ENCODE assay signal across 17 mouse cellular contexts in the genomic region with DNA sequence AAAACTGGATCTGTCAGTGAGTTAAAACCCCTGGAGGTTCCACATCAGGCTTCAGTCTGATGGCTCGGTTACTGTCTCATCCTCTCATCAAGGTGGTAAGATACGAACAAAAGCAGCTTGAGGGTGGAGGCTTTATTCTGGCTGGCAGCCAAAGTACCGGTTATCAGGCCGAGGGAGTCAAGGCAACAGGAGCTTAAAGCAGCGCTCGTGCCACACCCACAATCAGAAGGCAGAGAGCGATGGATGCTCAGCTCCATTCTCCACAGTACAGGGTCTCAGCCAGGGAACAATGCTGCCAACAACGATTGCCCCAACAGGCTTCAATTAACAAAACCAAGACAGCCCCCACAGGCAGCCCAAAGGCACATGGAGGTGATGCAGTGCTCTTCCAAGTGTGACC.
DNase-seq lines count a peak whose midpoint lies in the region; ATAC-seq and TF ChIP-seq lines count a peak whose summit lies in the region.
"Had no signal": no experiment of that assay in that cellular context is flagged by ENCODE, and none has a peak within 500 bp of the region (broad histone marks: within the 10 kb centered on the region; RNA-seq: fewer than 3 reads in every experiment).

No protein-coding gene starts in this region.

- no peak for TF ChIP-seq CTCF in lung, embryonic 14.5 days (IDR thresholded peaks at IDR 0.05; ENCODE audit: low read depth)
- no peak for TF ChIP-seq CTCF in forebrain, postnatal 0 days (IDR thresholded peaks at IDR 0.05; ENCODE audit: low read depth)

- no peak overlapping the region for H3K27ac ChIP-seq in lung, embryonic 14.5 days (ENCODE audit: low read depth)
- no peak overlapping the region for H3K27ac ChIP-seq in forebrain, postnatal 0 days (ENCODE audit: low read depth, low read length)
- H3K27ac ChIP-seq in limb, embryonic 10.5 days = no peak overlapping the region
- H3K27ac ChIP-seq: hindbrain, postnatal 0 days; kidney, postnatal 0 days; neural tube, embryonic 15.5 days had no signal

- H3K4me3 ChIP-seq in lung, embryonic 14.5 days (ENCODE audit: low read depth, low read length) = no peak overlapping the region
- H3K4me3 ChIP-seq in forebrain, postnatal 0 days (ENCODE audit: low read depth, low read length) = no peak overlapping the region
- no peak overlapping the region for H3K4me3 ChIP-seq in limb, embryonic 10.5 days
- H3K4me3 ChIP-seq: neural tube, embryonic 15.5 days had no signal

- H3K9ac ChIP-seq in lung, embryonic 14.5 days = no peak overlapping the region
- no peak overlapping the region for H3K9ac ChIP-seq in forebrain, postnatal 0 days
- H3K9ac ChIP-seq: neural tube, embryonic 15.5 days had no signal

- ATAC-seq in lung, embryonic 14.5 days (ENCODE audit: insufficient read depth) = no peak
- peak; percentile 46; the same call in 1 of the 2 replicates for ATAC-seq in erythroblast, adult 5-6 weeks (replicated peaks; ENCODE audit: low FRiP score, poor library complexity, severe bottlenecking)
- peak; percentile 74 for ATAC-seq in megakaryocyte progenitor cell, adult 5-6 weeks (replicated peaks; ENCODE audit: poor library complexity)
- ATAC-seq in forebrain, postnatal 0 days = no peak
- ATAC-seq: hindbrain, postnatal 0 days had no signal

- no peaks in the 10 kb centered on the region for H3K9me3 ChIP-seq in lung, embryonic 14.5 days (ENCODE audit: low read depth, low read length)
- no peaks in the 10 kb centered on the region for H3K9me3 ChIP-seq in forebrain, postnatal 0 days (ENCODE audit: low read length)
- H3K9me3 ChIP-seq in limb, embryonic 10.5 days (replicated peaks) = no peaks in the 10 kb centered on the region
- H3K9me3 ChIP-seq: neural tube, embryonic 15.5 days had no signal

- no peaks in the 10 kb centered on the region for H3K4me1 ChIP-seq in lung, embryonic 14.5 days (ENCODE audit: insufficient read depth)
- H3K4me1 ChIP-seq in forebrain, postnatal 0 days (ENCODE audit: insufficient read depth) = no peaks in the 10 kb centered on the region
- no peaks in the 10 kb centered on the region for H3K4me1 ChIP-seq in limb, embryonic 10.5 days
- H3K4me1 ChIP-seq: neural tube, embryonic 15.5 days had no signal

- WGBS in lung, embryonic 14.5 days = 31% methylated on average over 8 of the region's 8 CpGs
- 37% methylated on average over 8 of the region's 8 CpGs for WGBS in forebrain, postnatal 0 days
- WGBS in limb, embryonic 10.5 days = 84% methylated on average over 8 of the region's 8 CpGs

- no peak overlapping the region for H3K4me2 ChIP-seq in lung, embryonic 14.5 days
- no peak overlapping the region for H3K4me2 ChIP-seq in forebrain, postnatal 0 days (ENCODE audit: low read depth)
- H3K4me2 ChIP-seq: neural tube, embryonic 15.5 days had no signal

- no peaks in the 10 kb centered on the region for H3K36me3 ChIP-seq in lung, embryonic 14.5 days (ENCODE audit: insufficient read depth)
- no peaks in the 10 kb centered on the region for H3K36me3 ChIP-seq in forebrain, postnatal 0 days (ENCODE audit: insufficient read depth)
- no peaks in the 10 kb centered on the region for H3K36me3 ChIP-seq in limb, embryonic 10.5 days
- H3K36me3 ChIP-seq: neural tube, embryonic 15.5 days had no signal

- H3K27me3 ChIP-seq in lung, embryonic 14.5 days (ENCODE audit: insufficient read depth, low read length) = no peaks in the 10 kb centered on the region
- no peaks in the 10 kb centered on the region for H3K27me3 ChIP-seq in forebrain, postnatal 0 days (ENCODE audit: insufficient read depth, low read length)
- no peaks in the 10 kb centered on the region for H3K27me3 ChIP-seq in limb, embryonic 10.5 days (ENCODE audit: low read depth, poor library complexity, severe bottlenecking)
- H3K27me3 ChIP-seq: CH12.LX; neural tube, embryonic 15.5 days had no signal

- DNase-seq in lung, embryonic 14.5 days = peak; percentile 23
- DNase-seq in lung, postnatal 25 days (ENCODE audit: low spot score) = no peak
- DNase-seq in R1 (ENCODE audit: low read depth, low spot score) = peak; percentile 48
- DNase-seq in forebrain, postnatal 0 days = no peak
- DNase-seq in limb, embryonic 10.5 days (ENCODE audit: low spot score) = no peak
- DNase-seq: adrenal gland, postnatal 25 days; embryo, embryonic 11 days; gastrocnemius, postnatal 10 days; left cerebral cortex, postnatal 4 days; right cerebral cortex, postnatal 25 days; thymus, postnatal 36 days had no signal

Comparison
In these comparisons a context has a peak if more than half of its experiments do, and no peak if none do; other contexts are left out.
1. DNase-seq: peak in lung, embryonic 14.5 days (single experiment) and R1 (single experiment); none in lung, postnatal 25 days (single experiment), forebrain, postnatal 0 days (single experiment) and limb, embryonic 10.5 days (single experiment).
2. ATAC-seq: peak in erythroblast, adult 5-6 weeks (single experiment) and megakaryocyte progenitor cell, adult 5-6 weeks (single experiment); none in lung, embryonic 14.5 days (single experiment) and forebrain, postnatal 0 days (single experiment).